Mouse (Mus musculus): ENCODE data around the gene Jmjd8.

- TF ChIP-seq SRF (IDR thresholded peaks at IDR 0.05; ENCODE audit: control insufficient read depth, insufficient read length, low read depth) (no peak), POLR2AphosphoS2 (IDR thresholded peaks at IDR 0.05; ENCODE audit: insufficient read length, low read depth) (no peak), POLR2A (IDR thresholded peaks at IDR 0.05; ENCODE audit: insufficient read length, low read depth) (no peak), MYOG (IDR thresholded peaks at IDR 0.05; ENCODE audit: control insufficient read depth in 1 of 3, insufficient read depth in 1 of 3, insufficient read length in 2 of 3, low read depth in 2 of 3) (no peak), CEBPB (IDR thresholded peaks at IDR 0.05; ENCODE audit: insufficient read depth, poor library complexity, severe bottlenecking) (no peak)
Measured at GRCm38 (mm10) chr17:25817662-25818061, 11.0 kb upstream of the Jmjd8 start.

Measured in myocyte (in vitro differentiated cells).